Mouse (Mus musculus) spleen, adult 2 months (tissue): Measurements from ENCODE around the gene Galnt3.

Experiments
- CTCF ChIP-seq: fragments of 200-500 bp; IDR thresholded peaks from 2 replicates; pipeline ENCODE4 v1.5.1; 2011; ENCODE audit warnings: mild to moderate bottlenecking, inconsistent platforms; ENCODE audit not compliant: insufficient read depth, insufficient read length, insufficient replicate concordance; ENCODE audit errors: extremely low read depth
- POLR2A ChIP-seq: fragments of 200-500 bp; IDR thresholded peaks from 2 replicates; pipeline ENCODE4 v1.6.1; 2011; ENCODE audit warnings: low read depth, low read length, inconsistent platforms

DNA sequence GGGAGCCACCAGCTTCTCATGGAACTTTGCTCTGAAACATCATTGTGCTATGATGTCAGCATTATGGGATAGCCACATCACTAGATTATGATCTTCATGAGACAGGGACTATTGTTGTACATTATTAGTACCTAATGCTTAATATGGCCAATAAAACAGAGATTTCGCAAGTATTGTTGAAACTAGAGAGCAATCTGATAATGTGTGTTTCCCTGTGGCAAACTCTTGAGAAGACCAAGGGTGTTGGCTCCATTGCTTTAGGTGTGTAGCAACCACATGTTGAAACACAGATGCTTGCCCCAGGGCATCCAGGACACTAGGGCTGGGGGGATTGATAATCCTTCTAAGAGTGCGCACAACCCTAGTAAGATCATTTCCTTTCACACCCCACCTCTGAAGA, 44.1 kb downstream of the Galnt3 start:
- TF ChIP-seq CTCF, result no peak
- TF ChIP-seq POLR2A, result no peak
